Mouse (Mus musculus) layer of hippocampus, adult 11-12 months (tissue): ENCODE measurements at regions not wholly inside any gene's neighbourhood (a gene's known extent, or its start where the extent isn't known, plus 50 kb on each side); places are given as distances from the start of the nearest gene placed in this dataset.

ENCODE experiments used
- DNase-seq: peaks from one replicate; pipeline ENCODE4 v3.0.0; 2022; ENCODE audit warnings: low spot score

DNA sequence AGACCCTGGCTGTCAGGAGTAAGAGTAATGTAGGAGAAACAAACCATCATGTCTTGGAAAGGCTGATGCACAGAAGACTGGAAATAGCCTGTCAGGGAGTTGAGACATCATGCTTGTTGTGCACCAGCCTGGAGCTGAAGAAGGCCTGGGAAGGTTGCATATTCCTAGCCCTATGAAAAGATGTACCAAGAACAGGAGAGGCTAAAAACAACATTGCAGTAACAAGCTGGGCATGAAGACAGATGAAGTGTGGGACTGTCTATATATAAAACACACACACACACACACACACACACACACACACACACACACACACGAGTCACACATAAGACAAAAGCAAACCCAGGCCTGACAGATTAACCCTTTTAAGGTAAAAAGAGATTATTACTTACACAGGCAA is 185.1 kb upstream of the Tmem72 start:
- DNase-seq = no peak

DNA sequence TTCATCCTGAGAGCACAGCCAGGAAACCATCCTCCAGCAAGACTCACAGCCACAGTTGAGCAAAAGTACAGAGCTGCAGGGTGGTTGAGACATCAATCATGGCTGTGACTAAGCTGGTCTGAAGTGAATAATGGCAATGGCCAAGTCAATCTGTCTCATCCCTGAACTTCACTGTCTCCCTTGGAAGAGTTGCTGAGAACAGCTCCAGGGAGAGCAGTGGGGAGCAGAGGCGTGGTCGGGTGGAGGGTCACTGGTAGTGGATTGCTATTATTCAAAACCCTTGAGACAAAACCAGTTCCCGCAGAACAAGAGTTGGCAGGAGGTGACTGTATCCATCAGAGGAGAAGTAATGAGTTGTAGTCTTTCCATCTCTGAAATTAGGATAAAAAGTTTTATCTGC is 185.7 kb upstream of the Tmem72 start:
- DNase-seq = no peak

DNA sequence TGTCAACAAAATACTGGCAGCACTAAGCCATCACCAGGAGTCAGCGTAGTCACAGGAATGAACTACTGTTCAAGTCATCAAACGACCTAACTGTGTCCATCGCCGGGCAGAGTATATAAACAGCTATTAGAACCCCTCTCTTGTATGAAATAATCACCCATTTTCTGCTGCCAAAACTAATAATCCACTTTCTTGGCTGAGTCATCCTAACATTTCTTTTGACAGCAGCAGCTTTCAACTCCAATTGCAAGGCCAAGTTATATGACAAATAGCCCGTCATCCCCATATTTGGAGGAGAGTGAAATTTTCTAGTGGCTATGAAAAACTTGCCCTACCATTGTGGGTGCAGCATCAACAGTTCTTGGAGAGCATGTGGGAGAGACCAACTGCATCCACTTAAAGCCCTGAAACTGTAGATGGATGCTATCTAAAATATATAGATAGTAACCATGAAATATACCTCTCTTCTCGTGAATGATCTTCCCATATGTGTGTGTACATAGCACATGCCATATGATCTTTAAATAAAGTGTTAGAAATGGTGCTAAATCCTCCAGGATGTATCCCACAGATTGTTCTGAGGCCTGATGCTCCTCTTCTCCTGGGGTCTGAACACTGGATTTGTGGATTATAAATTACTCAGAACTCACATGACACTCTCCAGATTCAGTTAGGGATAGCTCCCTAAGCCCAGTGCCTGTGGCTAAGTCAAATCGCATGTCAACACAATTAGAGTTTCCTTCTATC is 189.9 kb upstream of the Tmem72 start:
- no peak for DNase-seq

DNA sequence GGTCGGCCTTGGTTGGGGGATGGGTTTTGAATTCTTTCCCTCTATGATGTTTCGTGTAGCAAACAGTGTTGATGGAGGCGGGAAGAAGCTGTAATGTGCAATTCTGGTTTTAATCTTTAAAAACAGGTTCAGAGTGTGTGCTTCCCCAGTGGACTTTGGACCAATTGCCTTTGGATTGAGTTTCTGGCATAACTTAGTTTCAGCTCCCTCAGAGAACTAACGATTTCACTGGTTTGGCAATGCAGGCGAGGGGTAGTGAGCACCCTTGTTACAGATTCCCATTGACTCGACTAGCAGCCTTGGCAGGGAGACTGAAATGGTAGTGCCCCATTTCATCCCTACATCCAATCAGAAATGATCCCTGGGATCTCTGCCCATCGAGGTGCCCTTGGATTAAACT is 193.9 kb upstream of the Tmem72 start:
- DNase-seq = no peak

DNA sequence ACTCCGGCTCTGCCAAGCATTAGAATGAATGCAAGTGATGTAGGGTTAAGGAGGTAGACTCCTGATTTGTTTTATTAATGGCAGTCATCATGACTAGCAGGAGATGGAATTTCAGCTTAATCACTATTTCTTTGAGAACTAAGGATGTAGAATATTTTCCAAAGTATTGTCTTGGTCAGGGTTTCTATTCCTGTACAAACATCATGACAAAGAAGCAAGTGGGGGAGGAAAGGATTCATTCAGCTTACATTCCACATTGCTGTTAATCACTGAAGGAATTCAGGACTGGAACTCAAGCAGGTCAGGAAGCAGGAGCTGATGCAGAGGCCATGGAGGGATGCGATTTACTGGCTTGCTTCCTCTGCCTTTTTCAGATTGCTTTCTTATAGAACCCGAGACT is 195.4 kb upstream of the Tmem72 start:
- DNase-seq = no peak

DNA sequence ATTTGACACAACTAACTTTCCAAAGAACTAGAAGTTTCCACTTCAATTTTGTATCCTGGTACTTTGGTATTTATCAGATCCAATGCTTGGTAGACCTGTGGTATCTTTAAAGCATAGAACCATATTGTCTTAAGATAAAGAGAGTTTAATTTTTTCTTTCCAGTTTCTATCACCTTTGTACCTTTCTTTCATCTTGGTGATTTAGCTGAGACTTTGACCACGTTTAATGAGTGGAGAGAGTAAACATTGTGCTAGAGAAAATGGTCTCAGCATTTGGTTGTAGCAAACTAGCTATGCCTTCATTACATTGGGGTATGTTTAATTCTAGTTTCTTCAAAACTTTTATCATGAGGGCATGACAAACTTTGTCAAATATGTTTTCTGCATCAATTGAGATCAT is 197.4 kb upstream of the Tmem72 start:
- DNase-seq = no peak

DNA sequence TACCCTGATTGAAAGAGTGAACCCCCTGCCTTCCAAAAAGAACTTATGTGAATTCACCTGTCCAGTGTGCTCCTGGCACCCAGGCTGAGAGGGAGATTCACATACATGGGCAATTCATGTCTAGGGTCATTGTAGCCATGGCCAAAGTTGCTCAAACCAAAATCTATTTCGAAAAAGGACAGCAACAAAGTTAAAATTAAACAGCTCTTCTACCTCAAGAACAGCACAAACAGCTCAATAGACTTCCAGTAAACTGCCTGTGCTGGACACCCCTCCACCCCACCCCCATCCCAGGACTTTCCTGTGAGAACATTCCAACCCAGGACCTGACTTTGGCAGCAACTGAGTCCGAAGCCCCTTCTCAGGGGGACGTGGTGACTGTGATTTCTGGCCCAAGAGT is 218.3 kb upstream of the Tmem72 start:
- no peak for DNase-seq

DNA sequence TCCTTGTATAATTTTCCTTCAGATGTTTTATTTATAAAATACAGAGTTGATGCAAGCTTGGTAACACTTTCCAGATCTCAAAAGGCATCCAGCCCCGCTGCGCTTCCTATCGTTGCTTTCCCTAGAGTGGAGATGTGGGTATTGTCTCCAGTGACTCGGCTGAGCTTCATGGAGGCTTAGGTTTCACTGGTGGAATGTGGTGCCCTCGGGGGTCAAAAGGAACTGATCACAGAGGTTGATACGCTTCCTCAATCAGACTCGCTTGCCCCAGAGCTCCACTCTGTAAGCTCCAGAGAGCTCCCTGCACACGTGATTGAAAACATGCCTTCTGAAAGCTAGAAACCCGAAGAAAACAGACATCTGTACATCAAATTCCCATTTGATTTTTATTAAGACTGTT is 224.9 kb upstream of the Tmem72 start:
- no peak for DNase-seq

DNA sequence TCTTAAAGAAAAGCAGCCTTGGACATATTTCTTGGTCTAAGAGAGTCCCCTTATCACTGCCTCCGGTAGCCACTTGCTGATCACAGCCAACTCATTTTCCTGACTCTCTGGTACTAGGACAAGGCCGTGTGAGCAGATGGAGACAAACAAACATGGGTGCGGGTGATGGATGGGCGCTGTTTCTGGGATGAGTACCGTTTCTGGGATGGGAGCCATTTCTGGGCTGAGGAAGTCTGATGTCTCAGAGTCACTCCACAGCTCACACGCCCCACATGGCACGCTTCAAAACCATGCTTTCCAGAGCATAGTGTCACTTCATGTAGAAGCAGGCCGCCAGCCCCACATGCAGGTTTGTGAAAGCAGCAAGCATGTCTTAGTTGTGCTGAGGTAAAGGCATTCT is 225.6 kb upstream of the Cxcl12 start:
- DNase-seq = no peak

DNA sequence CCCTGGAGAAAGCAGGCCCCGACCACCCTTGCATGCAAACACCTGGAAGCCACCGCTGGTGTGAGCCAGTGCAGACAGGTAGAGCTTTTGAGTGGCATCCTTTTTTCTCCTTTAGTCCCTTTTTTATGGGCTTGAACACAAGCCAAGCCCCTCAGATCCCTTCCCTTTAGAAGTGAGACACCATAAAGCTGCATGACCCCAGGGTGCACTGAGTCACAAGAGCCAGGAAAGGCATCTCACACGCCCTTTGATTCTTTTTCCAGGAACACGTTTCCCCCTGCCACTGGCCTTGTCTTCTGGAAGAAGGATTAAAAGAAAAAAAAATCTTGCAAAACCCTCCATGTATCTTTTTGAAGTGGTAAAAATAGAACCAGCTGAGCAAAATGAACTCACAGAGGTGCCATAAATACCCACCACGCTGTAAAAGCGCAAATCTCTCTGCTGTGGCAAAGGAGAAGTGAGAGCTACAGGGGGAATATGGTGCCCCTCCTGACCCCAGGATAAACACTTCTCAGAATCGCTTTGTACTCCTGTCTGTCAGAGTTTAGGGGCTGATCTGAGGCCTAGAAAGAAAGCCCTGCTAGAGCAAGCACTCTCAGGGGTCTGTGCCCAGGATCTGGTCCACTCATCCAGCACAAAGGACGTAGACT is 222.1 kb upstream of the Cxcl12 start:
- DNase-seq = no peak

DNA sequence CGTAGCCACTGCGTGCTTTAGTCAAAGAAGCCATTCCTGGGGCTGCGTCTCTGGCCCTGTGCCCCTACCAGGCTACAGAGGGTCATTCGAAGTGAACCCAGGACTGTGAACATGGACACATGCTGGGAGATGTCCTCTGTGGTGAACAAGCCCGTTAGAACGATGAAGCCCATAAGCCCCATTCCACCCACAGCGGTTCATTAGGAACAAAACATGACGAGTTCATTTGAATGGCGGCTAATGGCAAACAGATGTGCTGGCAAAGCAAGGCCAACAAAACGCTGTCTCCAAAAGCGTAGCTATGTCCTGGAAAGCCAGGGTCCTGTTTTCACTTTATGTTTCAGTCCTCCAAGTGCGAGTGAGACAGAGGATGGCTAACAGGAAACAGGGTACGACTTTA is 208.7 kb upstream of the Cxcl12 start:
- no peak for DNase-seq

DNA sequence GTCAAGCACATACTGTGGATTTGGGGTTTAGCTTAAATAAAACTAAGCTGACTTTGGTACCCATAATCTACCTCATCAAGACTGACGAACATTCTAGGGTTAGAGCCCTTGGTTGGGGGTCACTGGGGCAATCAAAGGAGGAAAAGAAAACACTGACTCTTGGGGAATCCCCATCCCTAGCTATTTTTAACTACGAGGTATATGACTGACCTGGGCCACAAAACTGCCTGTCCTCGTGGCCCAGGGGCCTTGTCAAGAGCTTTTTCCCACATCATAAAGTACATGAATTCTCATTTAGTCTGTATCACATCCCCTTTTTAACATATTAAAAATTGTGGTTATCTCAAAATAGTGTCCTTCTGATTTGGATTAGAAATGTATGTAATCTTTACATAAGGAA is 207.7 kb upstream of the Cxcl12 start:
- DNase-seq = no peak

DNA sequence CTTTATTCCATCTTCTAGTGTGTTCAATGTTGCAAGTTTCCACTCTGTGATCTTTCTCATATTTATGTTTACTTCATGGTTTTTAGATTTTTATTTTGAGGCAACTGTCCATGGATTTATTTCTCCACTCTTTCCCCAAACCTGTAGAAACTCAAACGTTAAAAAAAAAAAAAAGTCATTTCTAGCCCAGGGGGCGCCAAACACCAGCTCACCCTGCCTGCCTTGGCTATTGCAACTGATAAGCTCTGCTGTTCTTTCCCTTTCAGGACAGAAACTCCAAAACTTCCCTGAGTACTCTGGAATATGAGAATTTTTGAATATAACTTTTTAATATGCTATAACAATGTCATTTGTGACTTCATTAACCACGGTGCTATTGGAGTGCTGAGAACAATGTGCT is 201.9 kb upstream of the Cxcl12 start:
- no peak for DNase-seq

DNA sequence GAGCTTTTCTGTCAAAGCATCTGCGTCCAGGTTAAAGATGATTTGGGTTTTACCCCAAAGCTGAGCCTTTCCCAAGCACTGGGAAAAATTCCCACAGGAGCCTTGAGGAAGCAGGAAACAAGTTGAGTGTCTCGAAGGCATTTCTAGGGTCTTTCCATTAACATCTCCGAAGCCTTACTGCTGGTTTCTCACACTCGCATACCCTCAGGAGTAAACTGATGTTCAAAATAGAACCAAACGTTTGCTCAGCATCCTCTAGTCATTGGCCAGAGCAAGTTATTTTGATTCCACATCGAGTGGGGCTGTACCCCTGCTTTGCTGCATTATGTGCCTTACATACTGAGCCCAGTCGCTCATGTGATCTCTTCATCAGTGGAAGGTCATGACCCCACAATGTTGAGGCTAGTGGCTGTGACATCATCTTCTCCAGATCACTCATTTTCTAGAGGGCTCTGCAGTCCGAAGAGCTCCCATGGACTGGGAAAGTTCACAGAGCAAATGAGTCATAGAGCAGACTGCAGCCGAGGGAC is 198.9 kb upstream of the Cxcl12 start:
- no peak for DNase-seq

DNA sequence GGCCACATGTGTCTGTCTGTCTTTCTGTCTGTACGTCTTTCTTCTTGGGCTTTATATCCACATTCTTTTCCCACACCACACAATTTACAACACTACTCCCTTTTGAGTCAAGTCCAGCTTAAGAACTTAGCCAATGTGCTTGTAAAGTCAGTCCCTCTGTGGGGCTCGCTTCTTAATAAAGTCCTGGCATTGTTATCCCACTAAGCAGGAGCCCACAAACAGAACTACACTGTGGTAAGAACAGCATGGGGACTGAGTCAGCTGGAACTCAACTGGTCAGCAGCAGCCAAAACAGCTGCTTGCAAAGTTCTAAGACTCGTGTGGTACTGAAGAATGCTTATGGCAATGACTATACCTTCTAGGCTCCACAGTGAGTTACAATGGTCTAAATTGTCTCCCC is 193.5 kb upstream of the Cxcl12 start:
- no peak for DNase-seq

DNA sequence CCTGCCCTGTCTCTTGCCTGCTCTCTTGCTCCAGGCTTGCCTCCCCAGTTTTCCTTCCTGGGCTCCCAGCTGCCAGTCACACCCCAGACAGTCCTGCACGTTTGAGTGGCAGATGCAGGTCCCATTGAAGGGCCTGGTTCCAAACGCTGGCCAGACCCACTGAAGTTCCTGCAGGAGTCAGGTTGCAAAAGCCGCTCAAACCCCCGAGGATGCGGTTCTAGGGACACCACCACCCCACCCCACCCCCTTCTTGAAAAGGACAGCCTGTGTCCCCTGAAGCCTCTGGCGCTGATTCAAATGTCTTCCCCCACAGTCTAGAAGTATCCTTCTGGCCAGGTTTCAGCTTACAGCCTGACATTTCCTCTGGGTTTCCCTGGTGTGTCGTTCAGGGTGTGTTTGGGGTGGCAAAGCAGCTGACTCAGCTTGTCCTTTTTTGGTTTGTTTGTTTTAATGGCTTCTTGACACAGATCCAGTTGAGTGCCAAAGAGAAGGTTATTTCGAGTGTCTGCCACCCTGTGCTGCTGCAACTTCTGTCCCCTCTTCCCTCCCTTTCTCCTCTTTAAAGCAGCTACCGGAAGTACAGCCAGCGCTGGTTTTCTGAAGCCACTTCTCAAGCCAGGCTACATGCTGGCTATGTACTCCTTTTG is 187.9 kb upstream of the Cxcl12 start:
- DNase-seq = no peak

DNA sequence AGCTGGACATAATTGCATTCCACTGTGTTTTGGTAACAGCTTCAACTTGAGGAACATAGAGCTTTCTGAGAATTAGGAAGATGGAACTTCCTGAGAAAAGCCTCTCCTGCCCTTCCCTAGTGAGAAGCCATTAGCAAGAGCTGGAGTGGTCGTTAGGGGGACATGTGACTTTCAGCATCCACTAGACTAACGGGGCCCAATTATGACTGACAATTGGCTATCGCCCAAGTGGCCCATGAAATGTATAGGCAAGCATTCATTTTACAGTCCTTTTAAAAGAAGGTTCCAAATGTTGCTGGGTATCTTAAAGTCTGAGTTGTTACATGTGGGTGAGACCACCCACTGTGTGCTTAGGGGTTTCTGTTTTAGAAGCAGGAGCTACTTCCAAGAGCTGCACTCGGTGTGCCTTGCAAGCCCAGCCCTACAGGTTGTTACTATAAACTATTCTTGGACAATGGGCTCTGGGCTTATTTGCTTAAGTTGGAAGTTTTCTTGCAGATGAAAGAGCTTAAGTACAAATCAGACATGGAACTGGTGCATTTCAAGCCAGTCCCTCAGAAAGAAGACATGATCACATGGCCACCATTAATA is 183.1 kb upstream of the Cxcl12 start:
- no peak for DNase-seq

DNA sequence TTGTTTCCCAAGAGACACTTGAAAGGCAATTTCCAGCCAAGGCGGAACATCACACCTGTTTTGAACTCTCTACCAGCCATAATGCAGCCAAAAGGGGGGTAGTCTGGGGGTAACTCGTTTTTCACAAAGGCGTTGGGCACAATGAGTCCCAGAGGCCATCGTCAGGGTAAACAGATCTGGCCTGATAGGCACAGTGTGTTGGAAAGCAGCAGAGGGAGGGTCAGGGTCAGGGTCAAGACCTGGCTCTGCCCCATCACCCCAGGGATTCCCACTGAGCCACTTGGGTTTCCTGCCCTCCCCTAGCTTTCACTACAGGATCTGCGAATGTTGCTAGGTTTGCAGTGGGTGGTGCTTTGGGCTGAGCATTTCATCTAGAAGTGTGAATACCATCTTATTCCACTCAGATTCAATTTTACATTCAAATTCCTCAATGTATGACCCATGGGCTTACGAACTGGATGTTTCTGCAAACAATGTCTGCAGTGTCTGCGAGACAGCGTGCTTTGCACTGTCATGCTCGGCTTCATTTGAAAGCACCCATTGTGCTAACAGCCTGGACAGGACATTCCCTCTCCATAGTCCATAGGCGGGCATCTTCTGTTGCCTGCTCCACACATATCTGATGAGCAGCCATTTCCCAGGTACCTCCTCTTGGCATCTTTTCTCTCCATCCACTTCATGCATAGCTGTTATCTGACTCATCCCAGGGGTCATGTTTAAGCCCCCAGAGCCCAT is 181.9 kb upstream of the Cxcl12 start:
- peak; percentile 32 for DNase-seq

DNA sequence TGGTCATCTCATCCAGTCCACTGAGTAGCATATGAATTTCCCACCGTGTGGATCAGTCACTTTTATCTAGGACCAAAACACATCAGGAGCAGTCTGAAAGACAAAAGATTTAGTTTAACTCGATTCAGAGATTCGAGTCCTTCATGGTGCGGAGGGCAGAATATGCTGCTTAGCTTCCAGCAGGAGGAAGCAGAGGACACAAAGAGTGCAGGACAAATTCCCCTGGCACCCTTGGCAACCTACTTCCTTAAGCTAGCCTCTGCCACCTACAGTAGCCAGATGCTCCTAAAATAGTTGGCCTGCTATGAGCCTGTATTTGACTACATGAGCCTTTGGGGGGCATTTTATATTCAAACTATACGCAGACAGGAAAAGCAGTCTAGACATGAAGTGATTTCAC is 181.1 kb upstream of the Cxcl12 start:
- no peak for DNase-seq

DNA sequence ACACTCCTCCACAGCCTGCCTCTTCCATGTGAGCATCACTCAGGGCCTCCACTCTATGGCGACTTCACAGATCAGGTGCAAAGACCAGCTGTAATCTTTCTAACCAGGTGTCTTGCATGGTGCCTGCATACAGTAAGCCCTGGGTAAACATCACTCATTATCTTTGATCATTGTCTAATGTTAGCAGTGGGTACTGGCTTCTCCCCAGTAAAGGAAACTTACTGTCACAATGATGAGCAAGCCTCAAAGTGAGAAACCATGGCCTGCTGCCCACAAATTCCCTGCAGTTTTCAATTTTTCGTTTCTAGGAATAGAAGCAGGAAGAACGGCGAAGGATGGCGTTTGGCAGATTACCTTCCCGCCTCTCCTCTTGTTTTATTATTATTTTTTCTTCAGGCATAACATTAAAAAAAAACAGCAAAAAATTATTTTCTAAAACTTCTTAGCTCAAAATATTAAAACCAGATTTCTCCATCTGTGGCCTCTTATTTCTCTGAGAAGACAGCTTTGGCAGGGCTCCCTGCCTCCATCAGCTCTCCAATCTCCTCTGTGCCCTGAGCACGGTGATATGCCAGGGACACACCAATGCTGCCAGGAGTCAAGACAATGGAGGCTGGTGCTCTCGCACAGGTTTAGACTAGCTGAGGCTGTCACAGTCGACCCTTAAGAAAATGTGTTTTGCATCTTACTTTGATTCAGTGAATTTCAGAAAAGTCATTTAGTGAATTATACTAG is 169.2 kb upstream of the Cxcl12 start:
- DNase-seq = no peak

DNA sequence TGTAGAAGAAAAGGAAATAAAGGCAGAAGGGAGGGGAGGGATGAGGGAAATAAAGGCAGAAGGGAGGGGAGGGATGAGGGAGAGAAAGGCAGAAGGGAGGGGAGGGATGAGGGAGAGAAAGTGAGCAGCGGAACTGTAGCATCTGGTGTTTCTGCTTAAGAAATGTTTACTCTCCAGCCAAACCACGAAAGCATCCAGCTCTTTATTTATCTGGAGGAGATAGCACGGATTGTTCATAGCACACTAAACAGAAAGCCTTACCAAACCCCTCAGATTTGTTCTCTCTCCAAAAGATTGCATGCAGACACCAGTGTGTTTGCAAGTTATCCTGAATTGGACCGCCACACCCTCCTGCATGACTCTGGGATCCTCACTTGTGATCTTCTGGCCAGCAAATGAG is 168.4 kb upstream of the Cxcl12 start:
- no peak for DNase-seq
